25 mouse cellular contexts compared by ENCODE assay signal in genomic region chr5:3520493-3521359, GRCm38 (mm10). TPM values are rescaled to one million over a fixed set of nuclear protein-coding genes. Genes with fewer than 3 reads are reported as not detected.
DNase-seq lines count a peak whose midpoint lies in the region; ATAC-seq lines count a peak whose summit lies in the region.
"Had no signal": no experiment of that assay in that cellular context is flagged by ENCODE, and none has a peak within 500 bp of the region (broad histone marks: within the 10 kb centered on the region; RNA-seq: fewer than 3 reads in every experiment).

No protein-coding gene starts in this region.

- no peaks in the 10 kb centered on the region for H3K9me3 ChIP-seq in forebrain, embryonic 14.5 days (replicated peaks; ENCODE audit: control insufficient read depth, low read length)
- no peaks in the 10 kb centered on the region for H3K9me3 ChIP-seq in forebrain, embryonic 16.5 days (ENCODE audit: control insufficient read depth, low read length)
- no peaks in the 10 kb centered on the region for H3K9me3 ChIP-seq in heart, embryonic 10.5 days
- H3K9me3 ChIP-seq: heart, embryonic 12.5 days; heart, embryonic 15.5 days; intestine, embryonic 15.5 days; kidney, embryonic 15.5 days had no signal

- no peak overlapping the region for H3K27ac ChIP-seq in forebrain, embryonic 14.5 days (ENCODE audit: low read depth, low read length)
- H3K27ac ChIP-seq in forebrain, embryonic 16.5 days (ENCODE audit: low read length): no peak overlapping the region
- no peak overlapping the region for H3K27ac ChIP-seq in heart, embryonic 10.5 days
- H3K27ac ChIP-seq: gastrocnemius, adult 2 months; heart, adult 2 months; heart, embryonic 15.5 days; hindbrain, embryonic 14.5 days; intestine, embryonic 15.5 days; kidney, embryonic 15.5 days had no signal

- H3K36me3 ChIP-seq in forebrain, embryonic 14.5 days (ENCODE audit: control insufficient read depth, insufficient read depth, low read length): peaks cover 12% of the 10 kb centered on the region; the same call in 1 of the 2 replicates
- H3K36me3 ChIP-seq in forebrain, embryonic 16.5 days (ENCODE audit: control insufficient read depth, insufficient read depth): no peaks in the 10 kb centered on the region
- H3K36me3 ChIP-seq in heart, embryonic 10.5 days: peaks cover 23% of the 10 kb centered on the region

- ATAC-seq in forebrain, embryonic 14.5 days: 0 out of 2 replicates have a peak, but pooled peaks have one; percentile 19
- no peak for ATAC-seq in forebrain, embryonic 16.5 days
- ATAC-seq: intestine, embryonic 15.5 days; Patski had no signal

- H3K9ac ChIP-seq in forebrain, embryonic 14.5 days (ENCODE audit: low read length): no peak overlapping the region
- no peak overlapping the region for H3K9ac ChIP-seq in forebrain, embryonic 16.5 days (replicated peaks; ENCODE audit: low read depth, low read length)
- H3K9ac ChIP-seq: heart, embryonic 12.5 days; heart, embryonic 15.5 days; hindbrain, embryonic 14.5 days; intestine, embryonic 15.5 days; kidney, embryonic 15.5 days had no signal

- no peak overlapping the region for H3K4me2 ChIP-seq in forebrain, embryonic 14.5 days (ENCODE audit: low read length)
- H3K4me2 ChIP-seq in forebrain, embryonic 16.5 days (ENCODE audit: low read length): no peak overlapping the region
- H3K4me2 ChIP-seq: heart, embryonic 12.5 days; heart, embryonic 15.5 days; hindbrain, embryonic 14.5 days; intestine, embryonic 15.5 days; kidney, embryonic 15.5 days had no signal

- 82% methylated on average over 18 of the region's 18 CpGs for WGBS in forebrain, embryonic 14.5 days
- WGBS in forebrain, embryonic 16.5 days: 71% methylated on average over 18 of the region's 18 CpGs
- 87% methylated on average over 18 of the region's 18 CpGs for WGBS in heart, embryonic 10.5 days

- H3K4me3 ChIP-seq in forebrain, embryonic 14.5 days (ENCODE audit: low read depth, low read length): no peak overlapping the region
- H3K4me3 ChIP-seq in forebrain, embryonic 16.5 days (replicated peaks; ENCODE audit: low read length): no peak overlapping the region
- H3K4me3 ChIP-seq in heart, embryonic 10.5 days: no peak overlapping the region
- H3K4me3 ChIP-seq: gastrocnemius, adult 2 months; heart, adult 2 months; heart, embryonic 12.5 days; heart, embryonic 15.5 days; intestine, embryonic 15.5 days; kidney, embryonic 15.5 days had no signal

- no peaks in the 10 kb centered on the region for H3K27me3 ChIP-seq in forebrain, embryonic 14.5 days (replicated peaks; ENCODE audit: control insufficient read depth, insufficient read depth, low read length)
- no peaks in the 10 kb centered on the region for H3K27me3 ChIP-seq in forebrain, embryonic 16.5 days (replicated peaks; ENCODE audit: control insufficient read depth, insufficient read depth, low read length)
- H3K27me3 ChIP-seq in heart, embryonic 10.5 days (ENCODE audit: insufficient read depth, poor library complexity, severe bottlenecking): no peaks in the 10 kb centered on the region
- H3K27me3 ChIP-seq: heart, embryonic 12.5 days; heart, embryonic 15.5 days; intestine, embryonic 15.5 days; kidney, embryonic 15.5 days; Patski had no signal

- H3K4me1 ChIP-seq in forebrain, embryonic 14.5 days (ENCODE audit: control insufficient read depth, insufficient read depth, low read length): no peaks in the 10 kb centered on the region
- H3K4me1 ChIP-seq in forebrain, embryonic 16.5 days (replicated peaks; ENCODE audit: control insufficient read depth, insufficient read depth, low read length): peaks cover 3% of the 10 kb centered on the region
- H3K4me1 ChIP-seq in heart, embryonic 10.5 days: no peaks in the 10 kb centered on the region

- peak; percentile 44 for DNase-seq in adrenal gland, adult 2 months
- no peak for DNase-seq in adrenal gland, adult 18-20 months (ENCODE audit: low spot score in 2 of 2)
- DNase-seq in forebrain, embryonic 14.5 days (ENCODE audit: low spot score): peak; percentile 25
- DNase-seq in heart, embryonic 10.5 days (ENCODE audit: low spot score): peak; percentile 67
- DNase-seq in heart, postnatal 4 days: no peak
- peak; percentile 85 for DNase-seq in fat pad, adult 2 months (ENCODE audit: extremely low read depth, low read depth, low spot score)
- DNase-seq in cerebellum, adult 8-10 months: no peak
- DNase-seq: adrenal gland, adult 8-10 months; cerebellum, adult 11-12 months; cerebellum, adult 9-10 months; cerebellum, postnatal 14 days; gastrocnemius, adult 2 months; gastrocnemius, postnatal 14 days; heart, adult 2 months; heart, postnatal 10 days; heart, postnatal 36 days; kidney, adult 11 months; kidney, adult 8-10 months had no signal

RNA-seq across cellular contexts. Expression of gene Fam133b, which starts 22.9 kb away (rescaled TPM):
- total RNA-seq in adrenal gland, adult 2 months (2021): 10 to 100 TPM; 26.7 to 31.9 TPM
- polyA plus RNA-seq in adrenal gland, adult 2 months (2012; rRNA removed): 2.9 and 3.5 TPM in 2 replicates
- 10 to 100 TPM; 28.2 to 30.8 TPM for total RNA-seq in adrenal gland, adult 18-20 months (2021)
- polyA plus RNA-seq in forebrain, embryonic 14.5 days (2014; fragmentation: Nextera tagmentation; extraction: Ambion mirVana): 26.9 and 29.6 TPM in 2 replicates
- 25.5 and 27.9 TPM in 2 replicates for polyA plus RNA-seq in forebrain, embryonic 16.5 days (2015; fragmentation: Nextera tagmentation; extraction: Ambion mirVana)
- 15.8 and 19.3 TPM in 2 replicates for polyA plus RNA-seq in heart, embryonic 10.5 days (2016; fragmentation: Nextera tagmentation; extraction: Ambion mirVana)
- total RNA-seq in heart, postnatal 4 days (2021): 10 to 100 TPM; 23.1 to 24.3 TPM

RNA-seq across cellular contexts. Expression of gene 1700109H08Rik, which starts 50.6 kb away (rescaled TPM):
- total RNA-seq in adrenal gland, adult 2 months (2021): 1 to 10 TPM; 1.5 to 2.9 TPM
- polyA plus RNA-seq in adrenal gland, adult 2 months (2012; rRNA removed): 1.2 and 1.9 TPM in 2 replicates
- total RNA-seq in adrenal gland, adult 18-20 months (2021): 1 to 10 TPM; 2.7 to 3.3 TPM
- polyA plus RNA-seq in forebrain, embryonic 14.5 days (2014; fragmentation: Nextera tagmentation; extraction: Ambion mirVana): 1.1 and 2.3 TPM in 2 replicates
- polyA plus RNA-seq in forebrain, embryonic 16.5 days (2015; fragmentation: Nextera tagmentation; extraction: Ambion mirVana): 2.2 and 3.5 TPM in 2 replicates
- 2.7 and 3.8 TPM in 2 replicates for polyA plus RNA-seq in heart, embryonic 10.5 days (2016; fragmentation: Nextera tagmentation; extraction: Ambion mirVana)
- total RNA-seq in heart, postnatal 4 days (2021): 1 to 10 TPM; 3.9 to 4.2 TPM

Comparison
In these comparisons a context has a peak if more than half of its experiments do, and no peak if none do; other contexts are left out.
1. DNase-seq: peak in adrenal gland, adult 2 months (single experiment), forebrain, embryonic 14.5 days (single experiment), heart, embryonic 10.5 days (single experiment) and fat pad, adult 2 months (single experiment); none in adrenal gland, adult 18-20 months (0 of 2), heart, postnatal 4 days (single experiment) and cerebellum, adult 8-10 months (single experiment).